Mouse (Mus musculus): ENCODE measurements at regions not wholly inside any gene's neighbourhood (a gene's known extent, or its start where the extent isn't known, plus 50 kb on each side); places are given as distances from the start of the nearest gene placed in this dataset.
"Not testable (repeated sequence)": the region's sequence is repeated elsewhere in the genome, so short reads cannot be mapped to it uniquely, and the experiment has no call there.

DNA sequence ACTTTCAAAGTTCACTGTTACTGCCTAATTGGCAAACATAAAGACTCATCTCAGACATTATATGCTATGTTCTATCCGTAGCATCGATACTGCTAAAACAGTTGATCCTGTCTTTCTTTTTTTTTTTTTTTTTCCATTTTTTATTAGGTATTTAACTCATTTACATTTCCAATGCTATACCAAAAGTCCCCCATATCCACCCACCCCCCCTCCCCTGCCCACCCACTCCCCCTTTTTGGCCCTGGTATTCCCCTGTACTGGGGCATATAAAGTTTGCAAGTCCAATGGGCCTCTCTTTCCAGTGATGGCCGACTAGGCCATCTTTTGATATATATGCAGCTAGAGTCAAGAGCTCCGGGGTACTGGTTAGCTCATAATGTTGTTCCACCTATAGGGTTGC, 370.6 kb downstream of the Sec16b start:
- TF ChIP-seq EP300, CTCF (IDR thresholded peaks at IDR 0.05): not testable (repeated sequence)
